Mouse (Mus musculus) lung, postnatal 0 days (tissue): ENCODE results near the gene Tmc2.

Source experiments
- CTCF ChIP-seq: IDR thresholded peaks from 2 replicates; pipeline ENCODE4 v1.5.1; 2016; ENCODE audit warnings: antibody characterized with exemption, mild to moderate bottlenecking
- EP300 ChIP-seq: IDR thresholded peaks from 2 replicates; pipeline ENCODE4 v1.6.1; 2016; ENCODE audit warnings: antibody characterized with exemption, mild to moderate bottlenecking, control low read depth

DNA sequence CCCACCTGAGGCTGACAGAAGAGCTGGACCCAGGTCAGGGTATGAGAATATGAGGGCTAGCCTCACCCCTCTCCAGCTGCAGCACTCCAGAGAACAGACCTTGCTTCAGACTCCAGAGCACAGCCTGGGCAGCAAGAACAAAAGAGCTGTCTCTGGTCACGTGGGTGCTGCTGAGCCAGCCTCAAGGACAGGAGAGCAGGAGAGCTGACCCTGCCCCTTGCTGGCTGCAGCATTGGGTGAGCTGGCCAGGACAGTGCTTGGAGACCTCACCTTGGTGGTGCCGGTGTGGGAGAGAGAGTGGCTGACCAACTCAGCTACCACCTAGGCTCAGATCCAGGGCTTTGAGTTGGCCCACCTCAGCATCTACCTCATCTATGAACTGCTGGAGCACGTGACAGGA lies 39.8 kb upstream of the Tmc2 start:
- TF ChIP-seq CTCF (no peak), EP300 (no peak)
